7 mouse cellular contexts compared by ENCODE assay signal in genomic region chr17:63863647-63864149, GRCm38 (mm10). TPM values are rescaled to one million over a fixed set of nuclear protein-coding genes. Genes with fewer than 3 reads are reported as not detected.
A peak's percentile ranks its signal among the peaks of the same experiment; 100 is the strongest.
DNase-seq lines count a peak whose midpoint lies in the region; ATAC-seq lines count a peak whose summit lies in the region.

A930002H24Rik (minus strand) TSS chr17:63863791.

- H3K36me3 ChIP-seq in embryonic facial prominence, embryonic 10.5 days (replicated peaks): no peaks in the 10 kb centered on the region
- H3K36me3 ChIP-seq in limb, embryonic 11.5 days (ENCODE audit: control insufficient read depth, insufficient read depth, low read length): no peaks in the 10 kb centered on the region
- no peaks in the 10 kb centered on the region for H3K36me3 ChIP-seq in midbrain, embryonic 14.5 days (ENCODE audit: control insufficient read depth, insufficient read depth, low read length)

- H3K4me3 ChIP-seq in embryonic facial prominence, embryonic 10.5 days: peak within 1 kb of the TSS; percentile 83
- H3K4me3 ChIP-seq in limb, embryonic 11.5 days (ENCODE audit: low read depth, low read length): peak within 1 kb of the TSS; percentile 90
- H3K4me3 ChIP-seq in midbrain, embryonic 14.5 days (replicated peaks; ENCODE audit: low read depth, low read length): peak within 1 kb of the TSS; percentile 92

- H3K4me2 ChIP-seq in limb, embryonic 11.5 days (ENCODE audit: low read depth, severe bottlenecking): peak within 1 kb of the TSS; percentile 88
- H3K4me2 ChIP-seq in midbrain, embryonic 14.5 days (ENCODE audit: low read length): peak within 1 kb of the TSS; percentile 93

- peak within 1 kb of the TSS; percentile 82 for H3K9ac ChIP-seq in limb, embryonic 11.5 days (ENCODE audit: low read length)
- H3K9ac ChIP-seq in midbrain, embryonic 14.5 days (replicated peaks; ENCODE audit: low read length): peak within 1 kb of the TSS; percentile 96

- H3K27me3 ChIP-seq in embryonic facial prominence, embryonic 10.5 days (replicated peaks; ENCODE audit: low read depth, poor library complexity, severe bottlenecking): peaks cover 6% of the 10 kb centered on the region
- H3K27me3 ChIP-seq in limb, embryonic 11.5 days (ENCODE audit: control insufficient read depth, insufficient read depth, low read length): no peaks in the 10 kb centered on the region
- H3K27me3 ChIP-seq in midbrain, embryonic 14.5 days (ENCODE audit: control insufficient read depth, insufficient read depth, low read length): no peaks in the 10 kb centered on the region

- DNase-seq in adrenal gland, postnatal 10 days: peak; percentile 100
- DNase-seq in embryonic facial prominence, embryonic 10.5 days (ENCODE audit: low spot score): peak; percentile 99
- DNase-seq in heart, adult 11 months: peak; percentile 100
- DNase-seq in kidney, adult 18-20 months: peak; percentile 98
- DNase-seq in limb, embryonic 11.5 days (ENCODE audit: low spot score): peak; percentile 98
- DNase-seq in midbrain, embryonic 14.5 days: peak; percentile 99
- peak; percentile 87 to 90 for DNase-seq in spleen, adult 18-20 months

- no peaks in the 10 kb centered on the region for H3K9me3 ChIP-seq in embryonic facial prominence, embryonic 10.5 days
- no peaks in the 10 kb centered on the region for H3K9me3 ChIP-seq in limb, embryonic 11.5 days (ENCODE audit: control insufficient read depth, low read length)
- no peaks in the 10 kb centered on the region for H3K9me3 ChIP-seq in midbrain, embryonic 14.5 days (ENCODE audit: control insufficient read depth, low read length)

- peaks cover 5% of the 10 kb centered on the region for H3K4me1 ChIP-seq in embryonic facial prominence, embryonic 10.5 days
- no peaks in the 10 kb centered on the region for H3K4me1 ChIP-seq in limb, embryonic 11.5 days (ENCODE audit: control insufficient read depth, insufficient read depth, low read length)
- peaks cover 5% of the 10 kb centered on the region for H3K4me1 ChIP-seq in midbrain, embryonic 14.5 days (ENCODE audit: control insufficient read depth, insufficient read depth, low read length)

- ATAC-seq in limb, embryonic 11.5 days (ENCODE audit: insufficient number of reproducible peaks, low FRiP score, low TSS enrichment, low read depth): peak; percentile 100
- peak; percentile 100 for ATAC-seq in midbrain, embryonic 14.5 days (ENCODE audit: low FRiP score, low TSS enrichment)

- WGBS in embryonic facial prominence, embryonic 10.5 days: under 1% methylated on average over 55 of the region's 55 CpGs
- under 1% methylated on average over 55 of the region's 55 CpGs for WGBS in limb, embryonic 11.5 days
- under 1% methylated on average over 53 of the region's 55 CpGs for WGBS in midbrain, embryonic 14.5 days

- H3K27ac ChIP-seq in embryonic facial prominence, embryonic 10.5 days (replicated peaks): peak within 1 kb of the TSS; percentile 92
- peak within 1 kb of the TSS; percentile 70 for H3K27ac ChIP-seq in limb, embryonic 11.5 days (replicated peaks; ENCODE audit: low read depth, low read length)
- H3K27ac ChIP-seq in midbrain, embryonic 14.5 days (replicated peaks; ENCODE audit: low read depth, low read length): peak within 1 kb of the TSS; percentile 94

RNA-seq across cellular contexts. Expression of gene A930002H24Rik, which starts in this region (rescaled TPM):
- total RNA-seq in adrenal gland, postnatal 10 days (2021): 1 to 10 TPM; 1.2 to 1.8 TPM
- 2.1 and 2.5 TPM in 2 replicates for polyA plus RNA-seq in embryonic facial prominence, embryonic 10.5 days (2016; fragmentation: Nextera tagmentation; extraction: Ambion mirVana)
- polyA plus RNA-seq in limb, embryonic 11.5 days (2014; fragmentation: Nextera tagmentation; extraction: Ambion mirVana): 1.2 and 1.8 TPM in 2 replicates
- 2.3 and 3.1 TPM in 2 replicates for polyA plus RNA-seq in midbrain, embryonic 14.5 days (2014; fragmentation: Nextera tagmentation; extraction: Ambion mirVana)

Comparison
In these comparisons a context has a peak if more than half of its experiments do, and no peak if none do; other contexts are left out.
1. Peak in every context shown above with its lines: DNase-seq, ATAC-seq, H3K4me3 ChIP-seq and H3K27ac ChIP-seq.